Mouse (Mus musculus): ENCODE results near the gene Gm20388.

- no peak for TF ChIP-seq POLR2A (IDR thresholded peaks at IDR 0.05; ENCODE audit: insufficient read depth, low read depth, low read length)
- no peak for TF ChIP-seq CTCF (IDR thresholded peaks at IDR 0.05; ENCODE audit: insufficient read depth, low read depth, low read length)
Observed at GRCm38 (mm10) chr8:120452111-120452510, 541.5 kb downstream of the Gm20388 start.

Measured in olfactory bulb, adult 2 months (tissue).